Mouse (Mus musculus) lung, postnatal 0 days (tissue): Measurements from ENCODE around the gene Abhd6. TPM values are rescaled to one million over a fixed set of nuclear protein-coding genes. Genes with fewer than 3 reads are reported as not detected.

Source experiments
- ATAC-seq: fragments of 200-750 bp; cut with Nextera tagmentation; 2 replicates; pipeline ENCODE4 v1.8.0; 2017; ENCODE audit warnings: moderate library complexity
- DNase-seq: peaks from one replicate; pipeline ENCODE4 v3.0.0-alpha.2; 2016; ENCODE audit warnings: low spot score
- H3K27ac ChIP-seq: fragments of 300-500 bp; sonication (generic); 2 replicates; pipeline ENCODE4 v1.5.1; 2014; ENCODE audit warnings: antibody characterized with exemption, mild to moderate bottlenecking, low read length, mixed read lengths
- H3K27me3 ChIP-seq: fragments of 300-500 bp; sonication (generic); replicated peaks from 2 replicates; pipeline ENCODE4 v1.6.1; 2014; ENCODE audit warnings: low read length, mixed read lengths; ENCODE audit not compliant: insufficient read depth
- H3K36me3 ChIP-seq: fragments of 300-500 bp; sonication (generic); 2 replicates; pipeline ENCODE4 v1.6.1; 2014; ENCODE audit warnings: low read length, mixed read lengths; ENCODE audit not compliant: insufficient read depth
- H3K4me1 ChIP-seq: fragments of 300-500 bp; sonication (generic); 2 replicates; pipeline ENCODE4 v1.6.1; 2014; ENCODE audit warnings: antibody characterized with exemption, low read depth, low read length, mixed read lengths; ENCODE audit not compliant: insufficient read depth
- H3K4me2 ChIP-seq: fragments of 300-500 bp; sonication (generic); replicated peaks from 2 replicates; pipeline ENCODE4 v1.6.1; 2014; ENCODE audit warnings: low read depth, mild to moderate bottlenecking, low read length, moderate library complexity, mixed read lengths
- H3K4me3 ChIP-seq: fragments of 300-500 bp; sonication (generic); 2 replicates; pipeline ENCODE4 v1.5.1; 2014; ENCODE audit warnings: low read depth, low read length
- H3K9ac ChIP-seq: fragments of 300-500 bp; sonication (generic); replicated peaks from 2 replicates; pipeline ENCODE4 v1.6.1; 2014; ENCODE audit warnings: low read depth, mild to moderate bottlenecking
- H3K9me3 ChIP-seq: fragments of 300-500 bp; sonication (generic); 2 replicates; pipeline ENCODE4 v1.6.1; 2016; ENCODE audit warnings: low read length, mixed read lengths
- CTCF ChIP-seq: IDR thresholded peaks from 2 replicates; pipeline ENCODE4 v1.5.1; 2016; ENCODE audit warnings: antibody characterized with exemption, mild to moderate bottlenecking
- EP300 ChIP-seq: IDR thresholded peaks from 2 replicates; pipeline ENCODE4 v1.6.1; 2016; ENCODE audit warnings: antibody characterized with exemption, mild to moderate bottlenecking, control low read depth
- WGBS: fragments of 180-500 bp; shearing (Covaris S2); extraction: QIAGEN DNeasy Blood & Tissue Kit; methylation state at CpG from one replicate; pipeline ENCODE4 v1.1.7; 2014; 5-methylcytosine and 5-hydroxymethylcytosine counted together
- polyA plus RNA-seq: library from polyadenylated mRNA; unstranded; fragments of >200 nt; fragmentation: Nextera tagmentation; extraction: Ambion mirVana; gene quantifications from 2 replicates; pipeline ENCODE4 v1.2.1, GENCODE M21; 2015

Abhd6 gene
- polyA plus RNA-seq, 1 experiment from 2014 or later: 11.9 TPM

DNA sequence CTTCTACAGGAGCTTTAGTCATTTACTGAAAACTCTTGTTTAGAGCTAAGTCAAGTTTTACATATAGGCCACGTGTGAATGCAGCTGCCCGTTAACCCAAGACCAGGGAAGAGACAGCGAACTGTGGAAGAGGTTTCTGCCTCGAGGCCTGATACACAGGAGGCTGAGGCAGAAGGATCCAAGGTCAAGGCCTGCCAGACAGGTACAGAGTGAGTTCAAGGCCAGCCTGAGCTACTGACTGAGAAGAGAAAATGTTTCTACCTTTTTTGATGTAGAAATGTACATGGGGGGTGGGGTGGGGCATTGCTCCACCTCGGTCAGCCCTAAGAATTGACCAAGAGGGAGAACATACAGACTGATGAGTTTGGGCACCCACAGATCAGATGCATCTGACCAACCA, 53.4 kb downstream of the Abhd6 start:
- no peak overlapping the region for H3K4me2 ChIP-seq
- H3K4me1 ChIP-seq: no peaks in the 10 kb centered on the region
- H3K4me3 ChIP-seq: no peak overlapping the region
- ATAC-seq (no peak), DNase-seq (no peak)
- no peak for TF ChIP-seq EP300
- TF ChIP-seq CTCF: no peak
- 89% methylated on average over 5 of the region's 5 CpGs for WGBS
- H3K9ac ChIP-seq: no peak overlapping the region
- H3K27me3 ChIP-seq: no peaks in the 10 kb centered on the region
- H3K36me3 ChIP-seq: no peaks in the 10 kb centered on the region
- H3K27ac ChIP-seq: no peak overlapping the region
- H3K9me3 ChIP-seq: no peaks in the 10 kb centered on the region

DNA sequence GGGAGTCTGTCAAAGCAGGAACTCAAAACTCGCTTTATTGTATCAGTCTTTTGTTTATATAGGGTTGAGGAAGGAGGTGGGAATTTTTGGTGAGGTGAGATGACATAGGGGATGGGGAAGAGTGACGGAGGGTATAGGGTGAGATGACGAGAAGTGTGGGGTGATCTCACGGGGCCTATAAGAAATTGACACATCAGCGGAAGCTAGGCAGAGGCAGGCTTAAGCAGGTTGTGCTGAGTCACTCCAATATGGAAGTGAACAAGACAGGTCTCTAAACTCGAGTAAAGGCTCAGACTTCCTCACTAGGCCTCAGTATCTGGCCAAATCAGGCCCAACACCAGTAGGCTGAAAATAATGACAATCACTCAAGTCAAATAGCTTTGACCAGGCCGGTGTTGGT, 57.2 kb downstream of the Abhd6 start:
- Histone ChIP-seq H3K4me1 (no peaks in the 10 kb centered on the region), H3K9ac (no peak overlapping the region), H3K36me3 (no peaks in the 10 kb centered on the region), H3K27ac (no peak overlapping the region), H3K9me3 (no peaks in the 10 kb centered on the region), H3K4me3 (no peak overlapping the region), H3K4me2 (no peak overlapping the region), H3K27me3 (no peaks in the 10 kb centered on the region)
- DNase-seq: no peak
- no peak for ATAC-seq
- WGBS: 90% methylated on average over 7 of the region's 7 CpGs
- TF ChIP-seq CTCF: no peak
- TF ChIP-seq EP300: no peak

DNA sequence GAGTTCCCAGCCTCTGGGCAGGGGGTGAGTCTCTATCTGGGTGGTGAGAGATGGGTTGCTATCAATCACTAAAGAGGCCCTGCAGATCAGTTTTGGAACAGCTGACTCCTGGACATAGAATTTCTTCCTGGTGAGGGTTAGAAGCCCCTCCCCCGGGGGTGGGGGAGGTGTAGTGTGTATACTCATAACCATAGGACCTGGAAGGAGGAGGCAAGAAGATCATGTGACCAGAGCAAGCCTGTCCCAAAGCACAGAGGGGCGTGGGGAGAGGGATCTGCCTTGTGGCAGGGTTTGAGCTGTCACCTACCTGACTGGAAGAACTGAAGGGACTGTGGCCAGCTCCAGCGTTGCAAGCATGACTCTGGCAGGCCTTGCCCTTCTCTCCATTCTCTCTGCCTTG, 59.4 kb downstream of the Abhd6 start:
- DNase-seq: no peak
- H3K27ac ChIP-seq: no peak overlapping the region
- 30% methylated on average over 3 of the region's 3 CpGs for WGBS

DNA sequence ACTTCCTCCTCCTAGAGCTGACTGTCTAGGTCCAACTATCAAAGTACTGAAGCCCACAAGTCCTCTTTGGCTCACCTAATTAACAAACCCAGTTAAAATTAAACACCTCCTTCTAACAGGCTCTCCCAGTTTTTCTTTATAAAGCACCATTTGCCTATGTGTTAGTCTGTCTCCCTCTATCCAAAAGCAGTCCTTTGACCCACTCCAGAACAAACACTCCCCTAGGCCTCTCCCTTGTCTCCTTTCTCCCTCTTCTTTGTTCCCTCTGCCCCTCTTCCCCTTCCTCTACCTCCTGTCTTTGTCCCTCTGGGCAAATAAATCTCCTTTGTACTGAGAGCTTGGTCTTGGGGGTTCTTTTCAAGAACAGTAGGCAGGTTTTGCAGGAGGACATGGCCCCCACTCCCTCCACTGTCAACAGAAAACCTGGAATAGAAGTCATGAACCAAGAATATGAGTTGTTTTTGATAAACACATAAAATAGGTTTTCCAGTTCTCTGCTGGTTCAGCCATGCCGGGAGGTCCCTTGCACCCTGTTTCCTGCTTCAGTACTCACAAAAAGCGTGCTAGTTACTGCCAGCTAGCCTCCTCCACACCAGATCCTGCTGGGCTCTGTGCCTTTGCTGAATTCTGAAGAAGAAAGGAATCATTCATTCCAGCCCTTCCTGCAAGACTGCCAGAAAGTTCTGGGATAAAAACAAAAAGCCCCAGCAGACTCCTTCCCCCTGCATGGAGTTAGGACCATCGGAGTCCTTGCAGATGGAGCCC, 60.0 kb downstream of the Abhd6 start:
- Histone ChIP-seq H3K4me1 (no peaks in the 10 kb centered on the region), H3K36me3 (no peaks in the 10 kb centered on the region), H3K4me2 (no peak overlapping the region), H3K4me3 (no peak overlapping the region), H3K9me3 (no peaks in the 10 kb centered on the region), H3K27me3 (no peaks in the 10 kb centered on the region), H3K9ac (no peak overlapping the region), H3K27ac (no peak overlapping the region)
- DNase-seq (no peak), ATAC-seq (no peak)
- no peak for TF ChIP-seq EP300
- TF ChIP-seq CTCF: no peak
- 61% methylated on average over 3 of the region's 3 CpGs for WGBS

More for the DNA sequence above, 59.4 kb downstream of the Abhd6 start:
- Histone ChIP-seq H3K27me3 (no peaks in the 10 kb centered on the region), H3K4me2 (no peak overlapping the region), H3K4me3 (no peak overlapping the region), H3K4me1 (no peaks in the 10 kb centered on the region), H3K36me3 (no peaks in the 10 kb centered on the region), H3K9me3 (no peaks in the 10 kb centered on the region), H3K9ac (no peak overlapping the region)
- ATAC-seq: no peak
- TF ChIP-seq CTCF (no peak), EP300 (no peak)

DNA sequence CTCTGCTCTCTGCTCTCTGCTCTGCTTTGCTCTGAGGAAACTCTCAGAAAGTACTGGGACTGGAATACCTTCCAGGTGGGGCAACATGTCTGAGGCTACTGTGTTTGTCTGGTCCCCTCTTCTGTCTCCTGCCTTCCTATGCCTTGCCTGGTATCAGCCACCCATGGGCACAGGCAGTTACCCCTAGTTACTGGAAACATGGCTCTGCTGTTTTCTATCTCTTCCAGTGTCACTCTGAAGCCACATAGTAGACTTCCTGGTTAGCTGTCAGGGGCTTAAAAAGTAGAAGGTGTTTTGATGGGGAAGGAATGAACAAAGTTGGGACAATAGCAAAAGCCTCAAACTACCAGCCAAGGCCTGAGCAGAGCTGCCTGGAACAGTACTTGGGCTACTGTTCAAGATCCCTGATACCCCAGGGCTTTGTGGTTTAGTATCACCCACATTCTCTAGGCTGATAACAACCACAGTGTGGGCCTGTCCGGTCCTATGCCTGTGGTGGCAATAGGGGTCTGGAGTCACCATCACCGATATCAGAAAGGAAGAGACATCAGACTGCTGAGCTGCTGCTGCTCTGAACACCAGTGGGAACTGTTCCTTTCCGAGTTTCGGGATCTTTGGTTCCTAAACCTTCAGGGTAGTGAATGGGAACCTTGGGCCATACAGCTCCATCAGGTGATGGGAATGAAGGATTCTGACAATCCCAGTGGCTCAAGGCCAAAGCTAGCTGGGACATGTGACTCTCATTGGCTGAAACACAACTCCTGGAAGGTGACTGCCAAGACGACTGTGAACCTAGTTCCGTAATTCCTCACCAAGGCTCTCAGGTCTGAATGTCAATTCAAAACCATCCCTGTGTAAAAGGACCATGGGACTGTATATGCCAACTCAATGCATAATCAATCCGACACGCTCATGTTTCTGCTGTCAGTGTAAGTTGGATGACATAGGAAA, 61.4 kb downstream of the Abhd6 start:
- no peak for TF ChIP-seq CTCF
- no peak for TF ChIP-seq EP300
- Histone ChIP-seq H3K4me3 (no peak overlapping the region), H3K36me3 (no peaks in the 10 kb centered on the region), H3K9ac (no peak overlapping the region), H3K27ac (no peak overlapping the region), H3K9me3 (no peaks in the 10 kb centered on the region), H3K27me3 (no peaks in the 10 kb centered on the region), H3K4me2 (no peak overlapping the region), H3K4me1 (no peaks in the 10 kb centered on the region)
- 88% methylated on average over 8 of the region's 8 CpGs for WGBS
- DNase-seq: no peak
- no peak for ATAC-seq

DNA sequence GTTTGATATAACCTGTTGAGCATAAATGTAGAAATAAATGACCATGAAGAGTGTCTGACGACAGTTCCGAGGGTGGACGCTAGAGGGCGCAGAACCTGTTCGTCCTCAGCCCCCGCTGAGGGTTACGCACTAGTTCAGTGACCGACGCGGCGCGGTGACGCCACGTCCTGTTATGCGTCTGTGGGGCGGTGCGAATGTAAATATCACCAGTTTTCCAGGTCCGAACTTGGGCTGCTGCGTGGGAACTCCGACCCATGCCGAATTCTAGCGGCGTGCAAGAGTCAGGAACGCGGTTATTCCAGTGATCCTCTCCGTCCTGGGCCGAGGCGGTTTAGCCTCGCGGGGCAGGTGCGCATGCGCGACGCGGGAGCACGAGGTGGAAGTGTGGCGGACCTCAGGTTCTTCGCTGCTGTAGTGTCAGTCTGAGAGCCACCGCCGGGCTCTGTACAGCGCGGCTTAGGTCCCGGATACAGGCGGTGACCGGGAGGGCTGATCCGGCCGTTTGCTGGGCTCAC, 77.5 kb downstream of the Abhd6 start, which contains the start of gene Rpp14:
Rpp14 (plus strand) TSS at position 203 of the 515 bp plus-strand sequence.
- DNase-seq (peak; percentile 97), ATAC-seq (peak; percentile 97)
- H3K4me1 ChIP-seq: peaks cover 7% of the 10 kb centered on the region; the same call in 1 of the 2 replicates
- no peaks in the 10 kb centered on the region; the same call in 1 of the 2 replicates for H3K27me3 ChIP-seq
- H3K27ac ChIP-seq: peak within 1 kb of the TSS; percentile 97
- H3K4me2 ChIP-seq: peak within 1 kb of the TSS; percentile 62
- TF ChIP-seq CTCF (peak; percentile 97), EP300 (no peak)
- peak within 1 kb of the TSS; percentile 67 for H3K9ac ChIP-seq
- no peaks in the 10 kb centered on the region for H3K9me3 ChIP-seq
- 0 out of 2 replicates have a peak, but pooled peaks cover 7% of the 10 kb centered on the region for H3K36me3 ChIP-seq
- H3K4me3 ChIP-seq: peak within 1 kb of the TSS; percentile 56
- WGBS: under 1% methylated on average over 45 of the region's 47 CpGs
